Mouse (Mus musculus) hindbrain, embryonic 16.5 days (tissue): ENCODE measurements around the gene Slc38a10. TPM values are rescaled to one million over a fixed set of nuclear protein-coding genes. Genes with fewer than 3 reads are reported as not detected.
A peak's percentile ranks its signal among the peaks of the same experiment; 100 is the strongest.

Experiments
- ATAC-seq: fragments of 200-750 bp; cut with Nextera tagmentation; 2 replicates; pipeline ENCODE4 v1.8.0; 2017; ENCODE audit warnings: moderate TSS enrichment, moderate library complexity
- H3K27ac ChIP-seq: fragments of 300-500 bp; sonication (generic); 2 replicates; pipeline ENCODE4 v1.5.1; 2014; ENCODE audit warnings: low read depth, mild to moderate bottlenecking, control low read depth, low read length, moderate library complexity
- H3K27me3 ChIP-seq: fragments of 300-500 bp; sonication (generic); replicated peaks from 2 replicates; pipeline ENCODE4 v1.6.1; 2014; ENCODE audit warnings: low read length; ENCODE audit not compliant: control insufficient read depth, insufficient read depth
- H3K36me3 ChIP-seq: fragments of 300-500 bp; sonication (generic); 2 replicates; pipeline ENCODE4 v1.6.1; 2014; ENCODE audit warnings: mild to moderate bottlenecking, low read length, moderate library complexity, mixed read lengths; ENCODE audit not compliant: control insufficient read depth, insufficient read depth
- H3K4me1 ChIP-seq: fragments of 300-500 bp; sonication (generic); 2 replicates; pipeline ENCODE4 v1.6.1; 2014; ENCODE audit warnings: low read depth, low read length; ENCODE audit not compliant: control insufficient read depth, insufficient read depth
- H3K4me2 ChIP-seq: fragments of 300-500 bp; sonication (generic); 2 replicates; pipeline ENCODE4 v1.6.1; 2014; ENCODE audit warnings: mild to moderate bottlenecking, low read length, control low read depth, moderate library complexity
- H3K4me3 ChIP-seq: fragments of 300-500 bp; sonication (generic); 2 replicates; pipeline ENCODE4 v1.5.1; 2014; ENCODE audit warnings: mild to moderate bottlenecking, low read length, control low read depth, moderate library complexity
- H3K9ac ChIP-seq: fragments of 300-500 bp; sonication (generic); 2 replicates; pipeline ENCODE4 v1.6.1; 2014; ENCODE audit warnings: low read depth, mild to moderate bottlenecking, control low read depth, low read length, moderate library complexity
- H3K9me3 ChIP-seq: fragments of 300-500 bp; sonication (generic); 2 replicates; pipeline ENCODE4 v1.6.1; 2014; ENCODE audit warnings: mild to moderate bottlenecking, low read length, moderate library complexity; ENCODE audit not compliant: control insufficient read depth
- WGBS: fragments of 180-500 bp; shearing (Covaris S2); extraction: QIAGEN DNeasy Blood & Tissue Kit; methylation state at CpG from one replicate; pipeline ENCODE4 v1.1.7; 2014; 5-methylcytosine and 5-hydroxymethylcytosine counted together
- polyA plus RNA-seq: library from polyadenylated mRNA; unstranded; fragments of >200 nt; fragmentation: Nextera tagmentation; extraction: Ambion mirVana; gene quantifications from 2 replicates; pipeline ENCODE4 v1.2.1, GENCODE M21; 2015

The Slc38a10 gene
- polyA plus RNA-seq, 1 experiment from 2014 or later, result 114 TPM

DNA sequence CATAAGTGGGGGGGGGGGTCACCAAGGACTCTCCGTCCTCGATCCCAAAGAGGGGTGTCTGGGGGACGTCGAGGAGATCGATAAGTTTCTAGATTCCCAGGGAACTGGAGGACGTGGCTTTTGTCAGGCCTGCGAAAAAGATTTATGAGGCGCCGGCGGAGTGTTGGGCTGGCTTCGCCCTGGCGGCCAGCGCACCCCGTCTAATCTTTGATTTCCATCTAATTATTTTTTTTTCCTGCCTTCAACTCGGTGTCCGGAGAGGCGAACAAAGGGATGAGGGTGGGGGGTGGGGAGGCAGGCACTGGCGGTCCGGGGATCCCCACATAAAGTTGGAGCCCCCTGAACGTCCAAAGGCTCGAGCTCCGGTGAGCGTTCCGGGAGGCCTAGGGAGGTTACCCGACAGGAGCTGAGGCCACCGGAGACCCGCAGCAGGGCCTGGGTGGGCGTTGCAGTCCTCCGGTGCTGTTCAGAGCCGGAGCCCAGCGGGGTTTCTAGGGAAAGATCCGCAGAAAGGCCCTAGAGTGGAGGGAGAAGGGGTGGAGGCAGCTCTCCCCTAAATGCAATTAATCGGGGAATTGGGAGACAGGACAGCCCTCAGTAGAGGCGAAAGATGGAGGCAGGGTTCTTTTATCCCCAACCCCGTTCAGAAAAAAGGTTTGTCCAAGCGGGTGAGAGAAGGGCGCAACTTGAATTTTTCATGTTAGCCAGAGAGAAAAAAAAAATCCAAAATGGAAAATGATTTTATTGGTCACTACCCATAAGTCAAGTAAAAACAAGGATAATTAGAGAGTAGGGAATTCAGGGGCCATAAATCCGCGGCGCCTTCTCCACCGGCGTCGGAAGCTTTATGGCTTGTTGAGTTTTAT, 36.3 kb upstream of the Slc38a10 start:
- Histone ChIP-seq H3K27me3 (no peaks in the 10 kb centered on the region), H3K27ac (peak overlapping the region; percentile 96), H3K4me1 (peaks cover 49% of the 10 kb centered on the region), H3K4me2 (peak overlapping the region; percentile 95), H3K36me3 (no peaks in the 10 kb centered on the region), H3K4me3 (peak overlapping the region; percentile 77), H3K9me3 (no peaks in the 10 kb centered on the region), H3K9ac (peak overlapping the region; percentile 89)
- under 1% methylated on average over 43 of the region's 43 CpGs for WGBS
- no peak for ATAC-seq

DNA sequence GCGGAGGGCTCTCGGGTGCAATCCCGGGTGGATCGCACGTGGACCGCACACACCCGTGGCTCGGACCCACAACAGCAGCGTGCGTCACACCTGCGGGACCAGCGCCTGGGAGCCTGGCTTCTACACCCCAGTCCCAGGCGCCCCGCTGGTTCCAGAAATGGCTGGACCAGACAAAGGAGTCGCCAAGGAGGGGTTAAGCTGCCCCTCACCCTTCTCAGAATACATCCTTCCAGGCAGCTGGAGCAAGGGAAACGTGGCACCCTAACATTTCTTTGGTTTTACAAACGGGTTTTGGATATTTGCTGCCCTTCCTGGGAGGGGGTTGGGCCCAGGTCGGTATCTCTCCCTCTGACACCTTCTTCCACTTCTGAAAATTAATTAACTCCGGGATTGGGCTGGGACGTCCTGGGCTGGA, 35.7 kb upstream of the Slc38a10 start:
- H3K9me3 ChIP-seq, result no peaks in the 10 kb centered on the region
- peaks cover 49% of the 10 kb centered on the region for H3K4me1 ChIP-seq
- WGBS, result 2% methylated on average over 20 of the region's 20 CpGs
- peak overlapping the region; percentile 77 for H3K4me3 ChIP-seq
- H3K27me3 ChIP-seq, result no peaks in the 10 kb centered on the region
- H3K27ac ChIP-seq, result peak overlapping the region; percentile 96
- ATAC-seq, result no peak
- H3K9ac ChIP-seq, result peak overlapping the region; percentile 89
- peak overlapping the region; percentile 95 for H3K4me2 ChIP-seq
- no peaks in the 10 kb centered on the region for H3K36me3 ChIP-seq

DNA sequence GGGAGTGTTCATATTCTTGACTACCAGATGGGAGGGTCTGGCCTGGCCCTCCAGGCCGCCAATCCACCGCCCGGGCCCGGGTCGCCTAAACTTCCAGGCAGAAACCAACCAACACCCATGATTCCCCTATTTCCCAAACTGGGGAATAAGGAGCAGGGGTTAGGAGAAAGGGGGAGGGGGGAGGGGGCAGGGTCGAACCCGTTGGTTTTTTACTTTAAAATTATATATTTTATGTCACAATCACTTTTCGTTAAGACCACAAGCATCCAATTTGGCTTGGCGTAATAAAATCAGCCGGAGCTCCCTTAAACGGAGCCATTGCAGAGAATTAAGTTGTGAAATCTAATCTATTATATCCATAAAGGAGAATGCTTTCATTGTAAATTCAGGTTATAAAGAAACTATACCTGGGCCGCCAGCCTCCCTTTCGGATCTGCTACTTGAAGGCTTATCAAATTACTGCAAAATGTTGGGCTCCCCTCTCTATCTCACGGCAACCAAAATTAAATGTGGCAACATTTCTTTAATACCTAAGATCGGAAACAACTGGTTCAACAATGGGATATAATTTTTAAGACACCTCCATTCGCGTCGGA, 35.1 kb upstream of the Slc38a10 start:
- peak overlapping the region; percentile 77 for H3K4me3 ChIP-seq
- H3K9me3 ChIP-seq, result no peaks in the 10 kb centered on the region
- peaks cover 49% of the 10 kb centered on the region for H3K4me1 ChIP-seq
- H3K36me3 ChIP-seq, result no peaks in the 10 kb centered on the region
- peak overlapping the region; percentile 89 for H3K9ac ChIP-seq
- H3K27me3 ChIP-seq, result no peaks in the 10 kb centered on the region
- H3K4me2 ChIP-seq, result peak overlapping the region; percentile 95
- ATAC-seq, result no peak
- 10% methylated on average over 18 of the region's 18 CpGs for WGBS
- peak overlapping the region; percentile 96 for H3K27ac ChIP-seq

DNA sequence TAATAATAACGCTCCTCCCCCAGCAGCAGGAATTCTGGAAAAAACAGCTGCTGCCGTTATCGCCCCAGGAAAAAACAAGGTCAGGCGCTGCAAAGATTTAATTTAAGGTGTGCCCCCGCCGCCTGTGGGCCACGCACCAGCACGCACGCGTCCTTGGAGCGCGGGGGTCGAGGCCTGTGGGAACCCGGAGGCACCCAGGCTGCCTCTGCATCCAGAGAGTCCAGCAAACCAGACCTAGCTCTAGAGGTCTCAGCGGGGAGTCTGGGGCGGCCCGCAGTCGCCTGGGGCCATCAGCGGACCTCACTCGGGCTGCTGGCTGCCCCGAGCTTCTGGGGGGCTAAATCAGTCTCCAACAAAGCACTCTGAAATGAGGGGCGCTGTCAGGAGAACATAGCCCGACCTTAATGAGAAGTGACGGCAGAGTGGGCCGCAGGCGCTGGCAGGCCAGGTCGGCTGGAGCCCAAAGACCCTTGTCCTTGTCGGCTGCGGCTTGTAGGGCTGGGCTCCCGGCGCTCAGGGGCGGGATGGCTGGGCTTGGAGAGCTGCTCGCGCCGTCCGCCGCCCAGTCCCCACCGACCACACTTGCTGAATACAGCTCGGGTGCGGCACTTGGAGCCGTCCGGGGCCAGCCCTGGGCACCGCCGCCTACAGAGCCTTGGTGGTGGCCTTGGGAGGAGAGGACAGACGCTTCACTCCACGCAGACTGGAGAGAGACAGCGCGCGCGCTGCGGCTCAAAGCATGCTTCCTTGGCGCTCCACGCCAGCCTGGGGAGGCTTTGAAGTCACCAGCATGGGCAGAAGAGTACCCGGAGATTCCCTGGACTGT, 34.4 kb upstream of the Slc38a10 start:
- 1% methylated on average over 51 of the region's 54 CpGs for WGBS
- Histone ChIP-seq H3K27ac (peak overlapping the region; percentile 96), H3K4me1 (peaks cover 44% of the 10 kb centered on the region), H3K9ac (peak overlapping the region; percentile 89), H3K27me3 (no peaks in the 10 kb centered on the region), H3K9me3 (no peaks in the 10 kb centered on the region), H3K4me3 (peak overlapping the region; percentile 77), H3K4me2 (peak overlapping the region; percentile 95), H3K36me3 (no peaks in the 10 kb centered on the region)
- ATAC-seq, result no peak

DNA sequence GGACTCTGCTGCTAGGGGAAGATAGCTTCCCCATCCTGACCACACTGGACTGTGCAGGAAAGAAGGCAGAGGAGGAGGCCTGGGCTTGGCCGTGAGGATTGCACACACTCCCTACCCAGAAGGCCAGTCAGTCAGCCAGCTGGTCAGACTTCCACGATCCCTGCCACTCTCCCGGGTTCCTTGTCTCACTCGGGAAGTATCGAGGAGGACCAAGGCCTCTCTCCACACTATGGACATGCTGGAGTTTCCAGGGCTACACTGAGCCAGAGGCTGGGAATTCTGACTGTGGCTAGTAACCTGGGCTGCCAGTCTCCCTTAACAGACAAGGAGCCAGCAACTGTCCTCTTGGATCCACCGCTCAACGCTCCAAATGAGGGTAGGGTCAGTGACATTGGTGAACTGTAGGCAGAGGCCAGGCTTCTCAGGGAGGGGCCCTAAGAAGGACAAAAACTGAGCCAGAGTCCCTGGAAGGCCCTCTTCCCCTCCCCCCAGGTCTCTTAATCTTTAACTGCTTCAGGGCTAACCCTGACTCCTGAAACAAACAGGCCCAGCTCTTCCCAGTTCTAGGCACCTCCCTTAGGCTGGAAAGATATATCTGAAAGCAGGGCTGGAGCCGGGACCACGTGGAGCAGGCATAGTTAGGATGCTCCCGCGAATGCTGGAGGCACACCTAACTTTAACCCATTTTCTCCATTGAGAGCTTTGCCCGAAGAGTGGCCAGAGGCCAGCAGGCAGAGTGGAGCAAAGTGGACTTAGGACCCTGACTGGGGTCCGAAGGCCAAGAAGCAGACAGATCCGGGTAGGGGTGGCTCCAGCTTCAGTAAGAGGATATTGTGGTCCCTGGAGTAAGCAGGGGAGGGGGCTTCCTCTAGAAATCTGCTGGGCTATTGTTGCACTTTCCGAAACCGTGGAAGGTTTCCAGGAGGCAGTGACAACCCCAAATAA, 33.5 kb upstream of the Slc38a10 start:
- ATAC-seq, result peak; percentile 41
- Histone ChIP-seq H3K4me1 (peaks cover 40% of the 10 kb centered on the region), H3K36me3 (no peaks in the 10 kb centered on the region), H3K4me3 (peak overlapping the region; percentile 77), H3K9ac (peak overlapping the region; percentile 89), H3K4me2 (peak overlapping the region; percentile 95), H3K27me3 (no peaks in the 10 kb centered on the region), H3K9me3 (no peaks in the 10 kb centered on the region), H3K27ac (peak overlapping the region; percentile 96)
- WGBS, result 4% methylated on average over 16 of the region's 16 CpGs

DNA sequence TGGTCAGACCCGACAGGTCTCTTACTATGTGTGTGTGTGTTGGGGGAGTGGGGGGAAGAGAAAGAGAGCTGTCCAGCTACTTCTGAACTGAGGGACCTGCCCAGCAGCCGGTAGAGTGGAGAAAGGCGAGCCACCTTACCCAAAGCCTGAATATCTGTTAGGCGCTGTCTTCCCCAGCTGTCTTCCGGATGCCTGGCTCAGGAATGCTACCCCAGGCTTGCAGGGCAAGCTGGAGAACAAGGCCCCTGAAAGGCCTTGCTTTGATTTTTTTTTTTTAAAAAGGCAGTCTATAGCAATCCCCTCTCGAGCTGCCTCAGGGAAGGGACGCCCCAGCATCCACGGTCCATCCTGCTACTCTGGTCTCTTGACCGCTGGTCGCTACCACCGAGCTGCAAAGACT, 32.6 kb upstream of the Slc38a10 start:
- Histone ChIP-seq H3K4me3 (no peak overlapping the region), H3K9me3 (no peaks in the 10 kb centered on the region), H3K27ac (peak overlapping the region; percentile 96; the same call in 1 of the 2 replicates), H3K9ac (peak overlapping the region; percentile 89), H3K4me1 (peaks cover 40% of the 10 kb centered on the region), H3K27me3 (no peaks in the 10 kb centered on the region), H3K4me2 (peak overlapping the region; percentile 95), H3K36me3 (no peaks in the 10 kb centered on the region)
- no peak for ATAC-seq
- WGBS, result 25% methylated on average over 11 of the region's 11 CpGs

DNA sequence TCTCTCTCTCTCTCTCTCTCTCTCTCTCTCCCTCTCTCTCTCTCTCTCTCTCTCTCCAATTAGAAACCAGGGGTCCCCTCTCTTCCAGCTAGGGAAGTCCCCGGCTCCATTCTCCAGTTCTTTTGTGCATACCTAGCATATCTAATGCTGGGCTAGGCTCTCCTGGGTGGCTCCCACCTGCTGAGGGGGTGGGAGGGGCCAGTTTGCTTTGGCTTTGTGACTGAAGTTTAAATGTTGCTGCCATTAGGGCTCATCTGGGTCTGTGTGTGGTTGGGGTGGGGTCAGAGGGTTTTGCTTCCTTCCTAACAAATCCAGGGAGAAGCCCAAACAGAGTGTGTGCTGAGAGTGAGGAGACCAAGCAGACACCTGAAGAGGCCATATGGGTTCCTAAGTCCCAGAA, 32.0 kb upstream of the Slc38a10 start:
- H3K36me3 ChIP-seq, result no peaks in the 10 kb centered on the region
- H3K9me3 ChIP-seq, result no peaks in the 10 kb centered on the region
- WGBS, result 26% methylated on average over 1 of the region's 1 CpGs
- H3K27ac ChIP-seq, result no peak overlapping the region
- peaks cover 40% of the 10 kb centered on the region for H3K4me1 ChIP-seq
- no peak for ATAC-seq
- peak overlapping the region; percentile 89 for H3K9ac ChIP-seq
- H3K4me2 ChIP-seq, result no peak overlapping the region
- no peaks in the 10 kb centered on the region for H3K27me3 ChIP-seq
- no peak overlapping the region for H3K4me3 ChIP-seq

DNA sequence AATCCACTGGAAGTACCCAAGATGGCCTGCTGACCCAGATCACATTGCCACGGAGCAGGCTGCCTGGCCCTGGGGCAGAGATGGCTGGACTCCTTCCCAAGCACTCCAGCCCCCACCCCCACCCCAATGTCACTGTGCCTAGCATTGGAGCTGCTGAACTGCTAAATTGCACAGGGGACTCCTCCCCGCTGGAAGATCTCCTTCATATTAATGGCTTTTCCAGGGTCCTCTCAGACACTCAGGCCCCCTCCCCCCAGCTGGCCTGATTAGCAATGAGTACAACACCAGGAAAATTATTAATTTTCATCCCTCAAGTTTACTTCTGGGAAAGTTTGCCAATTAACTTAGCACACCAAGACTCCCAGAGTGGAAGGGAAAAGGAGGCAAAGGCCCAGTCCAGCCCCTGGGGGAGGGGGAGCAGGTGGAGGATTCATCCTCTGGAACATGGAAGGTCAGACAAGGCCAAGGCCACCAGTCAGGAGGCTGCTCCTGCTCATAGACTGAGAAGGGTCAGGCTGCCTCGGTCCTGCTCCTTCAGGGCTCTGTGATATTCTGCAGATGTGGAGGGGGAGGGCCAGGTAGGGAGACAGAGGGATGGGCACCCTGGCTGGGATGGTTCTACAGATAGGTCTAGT, 31.4 kb upstream of the Slc38a10 start:
- 26% methylated on average over 3 of the region's 3 CpGs for WGBS
- no peak for ATAC-seq
- H3K27ac ChIP-seq, result no peak overlapping the region

More for the DNA sequence above, 31.4 kb upstream of the Slc38a10 start:
- Histone ChIP-seq H3K27me3 (no peaks in the 10 kb centered on the region), H3K9me3 (no peaks in the 10 kb centered on the region), H3K4me3 (no peak overlapping the region), H3K4me2 (no peak overlapping the region), H3K36me3 (no peaks in the 10 kb centered on the region), H3K9ac (no peak overlapping the region), H3K4me1 (peaks cover 40% of the 10 kb centered on the region)
